Mouse (Mus musculus) CH12.LX (cell line): ENCODE data around the gene Dyrk3. TPM values are rescaled to one million over a fixed set of nuclear protein-coding genes. Genes with fewer than 3 reads are reported as not detected.
A peak's percentile ranks its signal among the peaks of the same experiment; 100 is the strongest.

Experiments
- DNase-seq: peaks from one replicate; pipeline ENCODE4 v3.0.0-alpha.2; 2013; ENCODE audit errors: extremely low read depth
- H3K27ac ChIP-seq: 2 replicates; pipeline ENCODE4 v1.5.1; 2012; ENCODE audit warnings: low read depth, mild to moderate bottlenecking, control low read depth, moderate library complexity; ENCODE audit not compliant: insufficient read depth
- H3K27me3 ChIP-seq: replicated peaks from 2 replicates; pipeline ENCODE3; 2012; ENCODE audit warnings: inconsistent platforms
- H3K36me3 ChIP-seq, 2 experiments: replicated peaks in 1 of 2; 2 replicates each; pipeline versions ENCODE3 to v1.6.1; 2012; ENCODE audit warnings: inconsistent platforms in 1 of 2, low read length in 1 of 2, mild to moderate bottlenecking in 1 of 2, mixed read lengths in 1 of 2, moderate library complexity in 1 of 2; ENCODE audit not compliant: control insufficient read depth in 1 of 2, insufficient read depth in 1 of 2
- H3K4me1 ChIP-seq, 2 experiments: 2 replicates each; pipeline ENCODE4 v1.6.1; 2012; ENCODE audit warnings: inconsistent platforms in 1 of 2, moderate library complexity in 1 of 2; ENCODE audit not compliant: insufficient read depth in 2 of 2, control insufficient read depth in 1 of 2
- H3K4me2 ChIP-seq: 2 replicates; pipeline ENCODE4 v1.6.1; 2012; ENCODE audit warnings: low read depth, mild to moderate bottlenecking, control low read depth; ENCODE audit not compliant: poor library complexity, insufficient read depth, severe bottlenecking
- H3K4me3 ChIP-seq, 3 experiments: fragments of 150-350 bp in 1 of 3; sonication (generic) in 1 of 3; replicated peaks in 1 of 3; 2 replicates each; pipeline versions ENCODE3 to v1.5.1; 2011 to 2012; ENCODE audit warnings: low read depth in 2 of 3, low read length in 2 of 3, mild to moderate bottlenecking in 2 of 3, moderate library complexity in 2 of 3, control low read depth in 1 of 3, improper control_type of control experiment in 1 of 3, inconsistent platforms in 1 of 3, mixed read lengths in 1 of 3; ENCODE audit not compliant: poor library complexity in 1 of 3
- H3K79me2 ChIP-seq: replicated peaks from 2 replicates; pipeline ENCODE4 v1.6.1; 2012; ENCODE audit warnings: mild to moderate bottlenecking, moderate library complexity; ENCODE audit not compliant: control insufficient read depth, poor library complexity, insufficient read depth, severe bottlenecking; ENCODE audit errors: extremely low read depth
- H3K9ac ChIP-seq: 2 replicates; pipeline ENCODE4 v1.6.1; 2012; ENCODE audit warnings: low read depth, mild to moderate bottlenecking, control low read depth, moderate library complexity; ENCODE audit not compliant: insufficient read depth
- H3K9me3 ChIP-seq: replicated peaks from 2 replicates; pipeline ENCODE3; 2012; ENCODE audit warnings: low read length, inconsistent platforms, mixed read lengths
- CTCF ChIP-seq, 2 experiments: IDR thresholded peaks in 1 of 2; conservative IDR thresholded peaks in 1 of 2; 2 replicates each; pipeline ENCODE4 v1.5.1; 2011 to 2012; ENCODE audit warnings: low read depth in 2 of 2, low read length in 2 of 2, improper control_type of control experiment in 1 of 2, inconsistent platforms in 1 of 2, mild to moderate bottlenecking in 1 of 2, moderate library complexity in 1 of 2
- EP300 ChIP-seq: IDR thresholded peaks from 2 replicates; pipeline ENCODE4 v1.6.1; 2011; ENCODE audit warnings: low read length, improper control_type of control experiment
- ETS1 ChIP-seq: conservative IDR thresholded peaks from 2 replicates; pipeline ENCODE4 v1.6.1; 2012; ENCODE audit warnings: low read depth, mild to moderate bottlenecking, inconsistent platforms, low read length, improper control_type of control experiment, moderate library complexity
- HCFC1 ChIP-seq: IDR thresholded peaks from 2 replicates; pipeline ENCODE4 v1.6.1; 2012; ENCODE audit warnings: low read depth, mild to moderate bottlenecking, inconsistent platforms, low read length, improper control_type of control experiment
- IRF4 ChIP-seq: IDR thresholded peaks from 2 replicates; pipeline ENCODE4 v1.6.1; 2014; ENCODE audit warnings: low read depth, mild to moderate bottlenecking, inconsistent platforms, low read length, improper control_type of control experiment
- JUN ChIP-seq: IDR thresholded peaks from 2 replicates; pipeline ENCODE4 v1.6.1; 2011; ENCODE audit warnings: low read depth, mild to moderate bottlenecking, low read length, improper control_type of control experiment, moderate library complexity; ENCODE audit not compliant: insufficient read depth
- MEF2A ChIP-seq: IDR thresholded peaks from 2 replicates; pipeline ENCODE4 v1.6.1; 2014; ENCODE audit warnings: low read depth, mild to moderate bottlenecking, inconsistent platforms, low read length, improper control_type of control experiment, borderline replicate concordance
- MXI1 ChIP-seq: IDR thresholded peaks from 2 replicates; pipeline ENCODE4 v1.6.1; 2011; ENCODE audit warnings: mild to moderate bottlenecking, low read depth, low read length, improper control_type of control experiment
- NRF1 ChIP-seq: IDR thresholded peaks from 2 replicates; pipeline ENCODE4 v1.6.1; 2014; ENCODE audit warnings: low read depth, mild to moderate bottlenecking, inconsistent platforms, low read length, improper control_type of control experiment, moderate library complexity
- PAX5 ChIP-seq: IDR thresholded peaks from 2 replicates; pipeline ENCODE4 v1.6.1; 2012; ENCODE audit warnings: low read length, inconsistent platforms, mixed read lengths
- RAD21 ChIP-seq: IDR thresholded peaks from 2 replicates; pipeline ENCODE4 v1.6.1; 2011; ENCODE audit warnings: low read depth, mild to moderate bottlenecking, low read length, improper control_type of control experiment, moderate library complexity
- RCOR1 ChIP-seq: conservative IDR thresholded peaks from 2 replicates; pipeline ENCODE4 v1.6.1; 2012; ENCODE audit warnings: low read depth, mild to moderate bottlenecking, inconsistent platforms, low read length, improper control_type of control experiment
- SMC3 ChIP-seq: IDR thresholded peaks from 2 replicates; pipeline ENCODE4 v1.6.1; 2011; ENCODE audit warnings: low read depth, low read length, improper control_type of control experiment
- ZKSCAN1 ChIP-seq: IDR thresholded peaks from 2 replicates; pipeline ENCODE4 v1.6.1; 2012; ENCODE audit warnings: low read depth, inconsistent platforms, low read length, improper control_type of control experiment, borderline replicate concordance
- ZNF384 ChIP-seq: IDR thresholded peaks from 2 replicates; pipeline ENCODE4 v1.6.1; 2012; ENCODE audit warnings: low read depth, low read length, improper control_type of control experiment, inconsistent platforms
- dilution Hi-C: fragments of 300-500 bp; cut with MboI; formaldehyde crosslinking; loops from 2 replicates; pipeline ENCODE4 v1.14.3; 2020; ENCODE audit warnings: low sequenced_read_pairs; ENCODE audit not compliant: extremely low pct_unique_long_range_greater_than_20kb, extremely low pct_ligation_motif_present
- in situ Hi-C: fragments of 300-500 bp; cut with MboI; formaldehyde crosslinking; loops from 3 replicates; pipeline ENCODE4 v1.14.3; 2019; ENCODE audit warnings: low sequenced_read_pairs, low pct_ligation_motif_present, low pct_unique_long_range_greater_than_20kb, mixed read lengths
- polyA plus RNA-seq: library from polyadenylated mRNA; unstranded; fragments of >175 nt; gene quantifications from 2 replicates; pipeline ENCODE4 v1.2.1, GENCODE M21; 2012; ENCODE audit warnings: low read depth; ENCODE audit not compliant: insufficient read length
- total RNA-seq, 2 experiments: library from RNA; depleted of rRNA; stranded (reverse); fragments of 300-350 nt in 1 of 2; fragments of >200 nt in 1 of 2; gene quantifications; 2 replicates each; pipeline ENCODE4 v1.2.3; 2012 to 2014

Dyrk3 gene
- total and polyA plus RNA-seq, 3 experiments: 6.4 to 10.1 (median 8.2) TPM

DNA sequence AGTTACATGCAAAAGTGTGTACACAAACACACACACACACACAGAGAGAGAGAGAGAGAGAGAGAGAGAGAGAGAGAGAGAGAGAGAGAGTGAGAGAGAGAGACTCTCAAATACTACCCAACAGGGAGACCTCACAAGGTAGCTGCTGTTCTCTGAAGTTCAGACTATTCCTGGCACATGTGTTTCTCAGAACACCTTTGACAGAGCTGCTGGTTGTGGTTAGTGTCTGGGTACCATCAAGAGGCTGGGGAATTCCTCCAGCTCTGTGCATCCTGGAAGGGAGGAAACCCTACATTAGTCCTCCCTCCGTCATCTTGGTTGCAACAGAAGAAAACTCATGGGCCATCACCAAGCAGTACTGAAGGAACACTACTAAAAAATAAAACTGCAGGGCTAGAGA, 57.5 kb downstream of the Dyrk3 start (continued):
- peak; percentile 58; the same call in 1 of the 2 replicates for TF ChIP-seq EP300
- TF ChIP-seq PAX5: no peak
- TF ChIP-seq MEF2A: peak; percentile 60; the same call in 1 of the 2 replicates
- peak; percentile 77; the same call in 1 of the 2 replicates for TF ChIP-seq MXI1
- no peak for TF ChIP-seq ZKSCAN1
- no peak for TF ChIP-seq NRF1
- no peak for TF ChIP-seq HCFC1

- Histone ChIP-seq H3K79me2 (peaks cover 31% of the 10 kb centered on the region), H3K27ac (no peak overlapping the region), H3K9me3 (peaks cover 8% of the 10 kb centered on the region), H3K4me2 (no peak overlapping the region), H3K36me3 (peaks cover 0 to 14% of the 10 kb centered on the region in 2 experiments), H3K9ac (no peak overlapping the region), H3K4me3 (no peak overlapping the region), H3K4me1 (peaks cover 20 to 79% of the 10 kb centered on the region in 2 experiments), H3K27me3 (no peaks in the 10 kb centered on the region)
- in situ Hi-C loops (no loop called here), dilution Hi-C loops (no loop called here)
- TF ChIP-seq CTCF (conservative IDR thresholded peaks at IDR 0.05 in 1 of 2, IDR thresholded peaks at IDR 0.05 in 1 of 2; ENCODE audit: low read depth in 2 of 2, low read length in 2 of 2) (peak in 1 of 2 experiments; percentile 59; a peak in 2 of 4 replicates), RAD21 (peak; percentile 39), ZNF384 (no peak), SMC3 (peak; percentile 53)
- DNase-seq: peak; percentile 54
Measured at GRCm38 (mm10) chr1:131079762-131080161, 58.4 kb downstream of the Dyrk3 start.

DNA sequence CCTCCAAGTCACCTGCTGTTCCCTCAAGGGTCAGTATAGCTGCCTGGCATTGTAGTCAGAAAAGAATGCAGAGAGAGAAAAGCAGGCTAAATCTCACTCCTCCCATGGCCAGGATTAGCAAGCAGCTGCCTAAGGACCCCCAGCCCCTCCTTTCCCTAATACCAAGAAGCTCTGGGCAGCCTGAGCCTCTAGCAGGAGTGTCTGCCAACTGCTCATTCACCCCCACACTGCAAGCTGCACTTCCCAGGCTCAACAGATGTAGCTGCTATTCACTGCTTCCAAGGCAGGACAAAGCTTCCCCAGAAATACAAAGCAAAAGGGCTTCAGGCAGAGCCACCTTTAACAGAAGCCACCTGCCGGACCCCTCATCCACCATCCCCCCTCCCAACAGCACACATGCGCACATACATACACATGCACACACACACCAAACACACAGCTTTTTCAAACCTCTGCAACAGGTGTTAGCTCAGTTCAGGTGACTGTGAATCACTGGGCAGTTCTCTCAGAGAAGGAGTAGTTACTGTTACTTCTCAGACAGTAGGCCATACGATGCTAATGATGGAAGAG, 59.3 kb downstream of the Dyrk3 start:
- peaks cover 8% of the 10 kb centered on the region for H3K9me3 ChIP-seq
- peaks cover 29% of the 10 kb centered on the region for H3K79me2 ChIP-seq
- peaks cover 0 to 17% of the 10 kb centered on the region in 2 experiments for H3K36me3 ChIP-seq
- H3K4me3 ChIP-seq: no peak overlapping the region
- H3K27ac ChIP-seq: no peak overlapping the region
- in situ Hi-C loops (no loop called here), dilution Hi-C loops (no loop called here)
- no peaks in the 10 kb centered on the region for H3K27me3 ChIP-seq
- DNase-seq: no peak
- peaks cover 23 to 72% of the 10 kb centered on the region in 2 experiments for H3K4me1 ChIP-seq
- no peak overlapping the region for H3K4me2 ChIP-seq
- no peak overlapping the region for H3K9ac ChIP-seq
- TF ChIP-seq RCOR1: no peak
- no peak for TF ChIP-seq IRF4
- TF ChIP-seq JUN: no peak
- no peak for TF ChIP-seq ETS1

Other genes starting within 250 kb of the Dyrk3 start
- gene Il20, start 226.9 kb downstream of the Dyrk3 start, total RNA-seq (2012; rRNA removed): not detected in 2 replicates
- not detected in 2 replicates for gene Il20, start 226.9 kb downstream of the Dyrk3 start, total RNA-seq (2014; rRNA removed)
- gene Il20, start 226.9 kb downstream of the Dyrk3 start, polyA plus RNA-seq: not detected in 2 replicates
- gene Il19, start 198.2 kb downstream of the Dyrk3 start, total RNA-seq (2012; rRNA removed): 0.21 TPM in 1 of 2 replicates, not detected in the other
- gene Il19, start 198.2 kb downstream of the Dyrk3 start, total RNA-seq (2014; rRNA removed): 0.38 and 0.39 TPM in 2 replicates
- gene Il19, start 198.2 kb downstream of the Dyrk3 start, polyA plus RNA-seq: not detected in 2 replicates
- 389 and 399 TPM in 2 replicates for gene Il10, start 118.5 kb downstream of the Dyrk3 start, total RNA-seq (2012; rRNA removed)
- 903 and 969 TPM in 2 replicates for gene Il10, start 118.5 kb downstream of the Dyrk3 start, total RNA-seq (2014; rRNA removed)
- gene Il10, start 118.5 kb downstream of the Dyrk3 start, polyA plus RNA-seq: 236 and 284 TPM in 2 replicates
- gene Mapkapk2, start 40.5 kb downstream of the Dyrk3 start, total RNA-seq (2012; rRNA removed): 54.2 and 55.0 TPM in 2 replicates
- gene Mapkapk2, start 40.5 kb downstream of the Dyrk3 start, total RNA-seq (2014; rRNA removed): 58.6 and 62.9 TPM in 2 replicates
- gene Mapkapk2, start 40.5 kb downstream of the Dyrk3 start, polyA plus RNA-seq: 63.5 and 68.6 TPM in 2 replicates
- 48.8 and 53.0 TPM in 2 replicates for gene Eif2d, start 14.8 kb upstream of the Dyrk3 start, total RNA-seq (2012; rRNA removed)
- gene Eif2d, start 14.8 kb upstream of the Dyrk3 start, total RNA-seq (2014; rRNA removed): 41.0 and 46.9 TPM in 2 replicates
- 57.2 and 64.3 TPM in 2 replicates for gene Eif2d, start 14.8 kb upstream of the Dyrk3 start, polyA plus RNA-seq
- gene Rassf5, start 106.9 kb upstream of the Dyrk3 start, total RNA-seq (2012; rRNA removed): 11.2 and 11.5 TPM in 2 replicates
- gene Rassf5, start 106.9 kb upstream of the Dyrk3 start, total RNA-seq (2014; rRNA removed): 16.3 and 18.4 TPM in 2 replicates
- 29.7 and 32.1 TPM in 2 replicates for gene Rassf5, start 106.9 kb upstream of the Dyrk3 start, polyA plus RNA-seq
- 31.6 and 43.8 TPM in 2 replicates for gene Ikbke, start 141.3 kb upstream of the Dyrk3 start, total RNA-seq (2012; rRNA removed)
- gene Ikbke, start 141.3 kb upstream of the Dyrk3 start, total RNA-seq (2014; rRNA removed): 11.6 and 14.0 TPM in 2 replicates
- 29.5 and 33.1 TPM in 2 replicates for gene Ikbke, start 141.3 kb upstream of the Dyrk3 start, polyA plus RNA-seq